Mouse (Mus musculus): ENCODE data around the gene Sox5.

The Sox5 gene

GRCm38 (mm10) chr6:144075327-144075941, 706.3 kb downstream of the Sox5 start:
- no peak for DNase-seq

- DNase-seq = peak in 1 of 2 experiments; percentile 33
Observed at GRCm38 (mm10) chr6:144074826-144075225, 707.0 kb downstream of the Sox5 start.

- no peak for DNase-seq
Observed at GRCm38 (mm10) chr6:144070461-144070860, 711.3 kb downstream of the Sox5 start.

GRCm38 (mm10) chr6:144067491-144067890, 714.3 kb downstream of the Sox5 start:
- no peak for DNase-seq

GRCm38 (mm10) chr6:144062428-144062827, 719.3 kb downstream of the Sox5 start:
- no peak for DNase-seq

GRCm38 (mm10) chr6:144061814-144062213, 720.0 kb downstream of the Sox5 start:
- DNase-seq = no peak

GRCm38 (mm10) chr6:144057098-144057632, 724.6 kb downstream of the Sox5 start:
- no peak for DNase-seq

GRCm38 (mm10) chr6:144056252-144057097, 725.3 kb downstream of the Sox5 start:
- DNase-seq = peak; percentile 36 to 54

GRCm38 (mm10) chr6:144052487-144052886, 729.3 kb downstream of the Sox5 start:
- DNase-seq = no peak

GRCm38 (mm10) chr6:144051316-144051715, 730.5 kb downstream of the Sox5 start:
- DNase-seq = no peak

- DNase-seq = no peak
Observed at GRCm38 (mm10) chr6:144048201-144048924, 733.4 kb downstream of the Sox5 start.

- DNase-seq = peak; percentile 48 to 64
Observed at GRCm38 (mm10) chr6:144045503-144045902, 736.3 kb downstream of the Sox5 start.

GRCm38 (mm10) chr6:144044381-144044780, 737.4 kb downstream of the Sox5 start:
- DNase-seq = no peak

GRCm38 (mm10) chr6:144042936-144043335, 738.8 kb downstream of the Sox5 start:
- DNase-seq = no peak

GRCm38 (mm10) chr6:144041941-144042340, 739.8 kb downstream of the Sox5 start:
- DNase-seq = no peak

- DNase-seq = no peak
Observed at GRCm38 (mm10) chr6:144041188-144041587, 740.6 kb downstream of the Sox5 start.

- no peak for DNase-seq
Observed at GRCm38 (mm10) chr6:144040349-144040748, 741.4 kb downstream of the Sox5 start.

GRCm38 (mm10) chr6:144039221-144039620, 742.6 kb downstream of the Sox5 start:
- DNase-seq = no peak

- no peak for DNase-seq
Observed at GRCm38 (mm10) chr6:144033191-144033590, 748.6 kb downstream of the Sox5 start.

- DNase-seq = no peak
Observed at GRCm38 (mm10) chr6:144016929-144017328, 764.8 kb downstream of the Sox5 start.

GRCm38 (mm10) chr6:144011880-144012524, 769.8 kb downstream of the Sox5 start:
- DNase-seq = no peak

GRCm38 (mm10) chr6:144010995-144011394, 770.8 kb downstream of the Sox5 start:
- DNase-seq = no peak

- DNase-seq = no peak
Observed at GRCm38 (mm10) chr6:144010285-144010684, 771.5 kb downstream of the Sox5 start.

All from cerebellum, postnatal 25 days (tissue).